Mouse (Mus musculus) CH12.LX (cell line): Measurements from ENCODE around the gene Mxra7. TPM values are rescaled to one million over a fixed set of nuclear protein-coding genes. Genes with fewer than 3 reads are reported as not detected.

Source experiments
- DNase-seq: peaks from one replicate; pipeline ENCODE4 v3.0.0-alpha.2; 2013; ENCODE audit errors: extremely low read depth
- H3K27ac ChIP-seq: 2 replicates; pipeline ENCODE4 v1.5.1; 2012; ENCODE audit warnings: low read depth, mild to moderate bottlenecking, control low read depth, moderate library complexity; ENCODE audit not compliant: insufficient read depth
- H3K27me3 ChIP-seq: replicated peaks from 2 replicates; pipeline ENCODE3; 2012; ENCODE audit warnings: inconsistent platforms
- H3K36me3 ChIP-seq, 2 experiments: replicated peaks in 1 of 2; 2 replicates each; pipeline versions ENCODE3 to v1.6.1; 2012; ENCODE audit warnings: inconsistent platforms in 1 of 2, low read length in 1 of 2, mild to moderate bottlenecking in 1 of 2, mixed read lengths in 1 of 2, moderate library complexity in 1 of 2; ENCODE audit not compliant: control insufficient read depth in 1 of 2, insufficient read depth in 1 of 2
- H3K4me1 ChIP-seq, 2 experiments: 2 replicates each; pipeline ENCODE4 v1.6.1; 2012; ENCODE audit warnings: inconsistent platforms in 1 of 2, moderate library complexity in 1 of 2; ENCODE audit not compliant: insufficient read depth in 2 of 2, control insufficient read depth in 1 of 2
- H3K4me2 ChIP-seq: 2 replicates; pipeline ENCODE4 v1.6.1; 2012; ENCODE audit warnings: low read depth, mild to moderate bottlenecking, control low read depth; ENCODE audit not compliant: poor library complexity, insufficient read depth, severe bottlenecking
- H3K4me3 ChIP-seq, 3 experiments: fragments of 150-350 bp in 1 of 3; sonication (generic) in 1 of 3; replicated peaks in 1 of 3; 2 replicates each; pipeline versions ENCODE3 to v1.5.1; 2011 to 2012; ENCODE audit warnings: low read depth in 2 of 3, low read length in 2 of 3, mild to moderate bottlenecking in 2 of 3, moderate library complexity in 2 of 3, control low read depth in 1 of 3, improper control_type of control experiment in 1 of 3, inconsistent platforms in 1 of 3, mixed read lengths in 1 of 3; ENCODE audit not compliant: poor library complexity in 1 of 3
- H3K79me2 ChIP-seq: replicated peaks from 2 replicates; pipeline ENCODE4 v1.6.1; 2012; ENCODE audit warnings: mild to moderate bottlenecking, moderate library complexity; ENCODE audit not compliant: control insufficient read depth, poor library complexity, insufficient read depth, severe bottlenecking; ENCODE audit errors: extremely low read depth
- H3K9ac ChIP-seq: 2 replicates; pipeline ENCODE4 v1.6.1; 2012; ENCODE audit warnings: low read depth, mild to moderate bottlenecking, control low read depth, moderate library complexity; ENCODE audit not compliant: insufficient read depth
- H3K9me3 ChIP-seq: replicated peaks from 2 replicates; pipeline ENCODE3; 2012; ENCODE audit warnings: low read length, inconsistent platforms, mixed read lengths
- BHLHE40 ChIP-seq: IDR thresholded peaks from 2 replicates; pipeline ENCODE4 v1.6.1; 2011; ENCODE audit warnings: mild to moderate bottlenecking, low read depth, low read length, improper control_type of control experiment
- CHD1 ChIP-seq: IDR thresholded peaks from 2 replicates; pipeline ENCODE4 v1.6.1; 2012; ENCODE audit warnings: low read depth, low read length, improper control_type of control experiment, inconsistent platforms
- CHD2 ChIP-seq: IDR thresholded peaks from 2 replicates; pipeline ENCODE4 v1.6.1; 2011; ENCODE audit warnings: low read length, improper control_type of control experiment
- CTCF ChIP-seq, 2 experiments: IDR thresholded peaks in 1 of 2; conservative IDR thresholded peaks in 1 of 2; 2 replicates each; pipeline ENCODE4 v1.5.1; 2011 to 2012; ENCODE audit warnings: low read depth in 2 of 2, low read length in 2 of 2, improper control_type of control experiment in 1 of 2, inconsistent platforms in 1 of 2, mild to moderate bottlenecking in 1 of 2, moderate library complexity in 1 of 2
- ELF1 ChIP-seq: IDR thresholded peaks from 2 replicates; pipeline ENCODE4 v1.6.1; 2014; ENCODE audit warnings: low read depth, mild to moderate bottlenecking, inconsistent platforms, low read length, improper control_type of control experiment
- ETS1 ChIP-seq: conservative IDR thresholded peaks from 2 replicates; pipeline ENCODE4 v1.6.1; 2012; ENCODE audit warnings: low read depth, mild to moderate bottlenecking, inconsistent platforms, low read length, improper control_type of control experiment, moderate library complexity
- GABPA ChIP-seq: IDR thresholded peaks from 2 replicates; pipeline ENCODE4 v1.6.1; 2012; ENCODE audit warnings: low read depth, low read length, improper control_type of control experiment, inconsistent platforms; ENCODE audit not compliant: insufficient replicate concordance
- HCFC1 ChIP-seq: IDR thresholded peaks from 2 replicates; pipeline ENCODE4 v1.6.1; 2012; ENCODE audit warnings: low read depth, mild to moderate bottlenecking, inconsistent platforms, low read length, improper control_type of control experiment
- IRF4 ChIP-seq: IDR thresholded peaks from 2 replicates; pipeline ENCODE4 v1.6.1; 2014; ENCODE audit warnings: low read depth, mild to moderate bottlenecking, inconsistent platforms, low read length, improper control_type of control experiment
- MAFK ChIP-seq: IDR thresholded peaks from 2 replicates; pipeline ENCODE4 v1.6.1; 2011; ENCODE audit warnings: low read length, improper control_type of control experiment; ENCODE audit not compliant: insufficient replicate concordance
- MAZ ChIP-seq: IDR thresholded peaks from 2 replicates; pipeline ENCODE4 v1.6.1; 2012; ENCODE audit warnings: low read depth, mild to moderate bottlenecking, inconsistent platforms, low read length, improper control_type of control experiment, moderate library complexity
- MEF2A ChIP-seq: IDR thresholded peaks from 2 replicates; pipeline ENCODE4 v1.6.1; 2014; ENCODE audit warnings: low read depth, mild to moderate bottlenecking, inconsistent platforms, low read length, improper control_type of control experiment, borderline replicate concordance
- NELFE ChIP-seq: IDR thresholded peaks from 2 replicates; pipeline ENCODE4 v1.6.1; 2011; ENCODE audit warnings: low read depth, low read length, improper control_type of control experiment
- NRF1 ChIP-seq: IDR thresholded peaks from 2 replicates; pipeline ENCODE4 v1.6.1; 2014; ENCODE audit warnings: low read depth, mild to moderate bottlenecking, inconsistent platforms, low read length, improper control_type of control experiment, moderate library complexity
- PAX5 ChIP-seq: IDR thresholded peaks from 2 replicates; pipeline ENCODE4 v1.6.1; 2012; ENCODE audit warnings: low read length, inconsistent platforms, mixed read lengths
- POLR2A ChIP-seq: IDR thresholded peaks from 2 replicates; pipeline ENCODE4 v1.6.1; 2011; ENCODE audit warnings: low read depth, mild to moderate bottlenecking, improper control_type of control experiment, low read length
- RAD21 ChIP-seq: IDR thresholded peaks from 2 replicates; pipeline ENCODE4 v1.6.1; 2011; ENCODE audit warnings: low read depth, mild to moderate bottlenecking, low read length, improper control_type of control experiment, moderate library complexity
- SIN3A ChIP-seq: IDR thresholded peaks from 2 replicates; pipeline ENCODE4 v1.6.1; 2012; ENCODE audit warnings: low read length, improper control_type of control experiment, inconsistent platforms
- SMC3 ChIP-seq: IDR thresholded peaks from 2 replicates; pipeline ENCODE4 v1.6.1; 2011; ENCODE audit warnings: low read depth, low read length, improper control_type of control experiment
- TBP ChIP-seq: conservative IDR thresholded peaks from 2 replicates; pipeline ENCODE4 v1.6.1; 2011; ENCODE audit warnings: low read depth, low read length, improper control_type of control experiment
- TCF12 ChIP-seq: IDR thresholded peaks from 2 replicates; pipeline ENCODE4 v1.6.1; 2014; ENCODE audit warnings: low read depth, mild to moderate bottlenecking, inconsistent platforms, low read length, improper control_type of control experiment
- UBTF ChIP-seq: IDR thresholded peaks from 2 replicates; pipeline ENCODE4 v1.6.1; 2012; ENCODE audit warnings: low read depth, mild to moderate bottlenecking, inconsistent platforms, low read length, improper control_type of control experiment, moderate library complexity
- USF1 ChIP-seq: IDR thresholded peaks from 2 replicates; pipeline ENCODE4 v1.6.1; 2014; ENCODE audit warnings: low read depth, mild to moderate bottlenecking, inconsistent platforms, low read length, improper control_type of control experiment
- USF2 ChIP-seq: conservative IDR thresholded peaks from 2 replicates; pipeline ENCODE4 v1.6.1; 2011; ENCODE audit warnings: low read depth, low read length, improper control_type of control experiment
- ZC3H11A ChIP-seq: IDR thresholded peaks from 2 replicates; pipeline ENCODE4 v1.6.1; 2012; ENCODE audit warnings: low read depth, mild to moderate bottlenecking, inconsistent platforms, low read length, improper control_type of control experiment
- ZKSCAN1 ChIP-seq: IDR thresholded peaks from 2 replicates; pipeline ENCODE4 v1.6.1; 2012; ENCODE audit warnings: low read depth, inconsistent platforms, low read length, improper control_type of control experiment, borderline replicate concordance
- ZMIZ1 ChIP-seq: IDR thresholded peaks from 2 replicates; pipeline ENCODE4 v1.6.1; 2012; ENCODE audit warnings: low read depth, mild to moderate bottlenecking, inconsistent platforms, low read length, improper control_type of control experiment
- dilution Hi-C: fragments of 300-500 bp; cut with MboI; formaldehyde crosslinking; loops from 2 replicates; pipeline ENCODE4 v1.14.3; 2020; ENCODE audit warnings: low sequenced_read_pairs; ENCODE audit not compliant: extremely low pct_unique_long_range_greater_than_20kb, extremely low pct_ligation_motif_present
- in situ Hi-C: fragments of 300-500 bp; cut with MboI; formaldehyde crosslinking; loops from 3 replicates; pipeline ENCODE4 v1.14.3; 2019; ENCODE audit warnings: low sequenced_read_pairs, low pct_ligation_motif_present, low pct_unique_long_range_greater_than_20kb, mixed read lengths
- polyA plus RNA-seq: library from polyadenylated mRNA; unstranded; fragments of >175 nt; gene quantifications from 2 replicates; pipeline ENCODE4 v1.2.1, GENCODE M21; 2012; ENCODE audit warnings: low read depth; ENCODE audit not compliant: insufficient read length
- total RNA-seq, 2 experiments: library from RNA; depleted of rRNA; stranded (reverse); fragments of 300-350 nt in 1 of 2; fragments of >200 nt in 1 of 2; gene quantifications; 2 replicates each; pipeline ENCODE4 v1.2.3; 2012 to 2014

Mxra7 gene
- total and polyA plus RNA-seq, 3 experiments = not detected

- Histone ChIP-seq H3K79me2 (peaks cover 25% of the 10 kb centered on the region), H3K27me3 (no peaks in the 10 kb centered on the region), H3K9ac (no peak overlapping the region), H3K36me3 (peaks cover 71 to 91% of the 10 kb centered on the region in 2 experiments), H3K27ac (no peak overlapping the region), H3K4me3 (no peak overlapping the region), H3K4me2 (no peak overlapping the region), H3K4me1 (peaks cover 15 to 51% of the 10 kb centered on the region in 2 experiments), H3K9me3 (no peaks in the 10 kb centered on the region)
- in situ Hi-C loops (no loop called here), dilution Hi-C loops (no loop called here)
- TF ChIP-seq ZC3H11A (no peak), USF1 (no peak), POLR2A (no peak), TCF12 (no peak), SIN3A (no peak), ELF1 (no peak), CHD2 (no peak), PAX5 (no peak), MAFK (no peak), NELFE (no peak)
- DNase-seq = no peak
These were observed 9.6 kb upstream of the Mxra7 start for GRCm38 (mm10) chr11:116837441-116837840.

GRCm38 (mm10) chr11:116836283-116836682 lies 8.4 kb upstream of the Mxra7 start:
- peaks cover 16 to 57% of the 10 kb centered on the region in 2 experiments for H3K4me1 ChIP-seq
- in situ Hi-C loops = no loop called here
- H3K4me2 ChIP-seq = no peak overlapping the region
- no peak overlapping the region for H3K9ac ChIP-seq
- no peaks in the 10 kb centered on the region for H3K9me3 ChIP-seq
- DNase-seq = no peak
- no peaks in the 10 kb centered on the region for H3K27me3 ChIP-seq
- H3K27ac ChIP-seq = no peak overlapping the region
- H3K4me3 ChIP-seq = no peak overlapping the region
- TF ChIP-seq CTCF (conservative IDR thresholded peaks at IDR 0.05 in 1 of 2, IDR thresholded peaks at IDR 0.05 in 1 of 2; ENCODE audit: low read depth in 2 of 2, low read length in 2 of 2) (no peak), CHD1 (no peak), IRF4 (no peak), BHLHE40 (no peak), SMC3 (no peak), MEF2A (no peak), NELFE (no peak), HCFC1 (no peak), ZKSCAN1 (no peak), USF2 (no peak), CHD2 (no peak), NRF1 (no peak), TBP (no peak), RAD21 (no peak), GABPA (no peak), ELF1 (no peak), UBTF (no peak), MAZ (no peak), ETS1 (no peak), ZMIZ1 (no peak)
- H3K79me2 ChIP-seq = peaks cover 13% of the 10 kb centered on the region
- dilution Hi-C loops = no loop called here
- peaks cover 71 to 94% of the 10 kb centered on the region in 2 experiments for H3K36me3 ChIP-seq
